Mouse (Mus musculus): ENCODE results near the gene Tas1r2.

DNA sequence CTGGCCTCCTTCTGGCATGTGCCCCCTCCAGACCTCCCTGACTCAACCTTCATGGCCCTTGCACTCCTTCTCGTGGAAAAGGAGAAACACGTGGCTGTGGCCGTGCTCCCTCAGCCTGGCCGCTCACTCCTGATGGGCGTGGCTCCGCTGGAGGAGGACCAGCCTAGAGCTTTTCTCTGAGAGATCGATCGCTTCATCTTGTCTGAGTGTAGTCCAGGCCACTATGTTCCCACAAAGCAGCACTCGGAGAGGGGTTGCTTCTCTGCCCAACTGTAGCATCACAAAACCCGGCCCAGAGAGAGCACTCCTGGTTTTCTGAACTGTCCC is 21.1 kb upstream of the Tas1r2 start:
- no peak for TF ChIP-seq CTCF (IDR thresholded peaks at IDR 0.05; ENCODE audit: extremely low read depth, insufficient read depth, insufficient read length, insufficient replicate concordance)
- TF ChIP-seq POLR2A (IDR thresholded peaks at IDR 0.05; ENCODE audit: low read depth, low read length): no peak
